Mouse (Mus musculus) spleen, adult 2 months (tissue): ENCODE results near the gene C1ql2.

Experiments used
- CTCF ChIP-seq: fragments of 200-500 bp; IDR thresholded peaks from 2 replicates; pipeline ENCODE4 v1.5.1; 2011; ENCODE audit warnings: mild to moderate bottlenecking, inconsistent platforms; ENCODE audit not compliant: insufficient read depth, insufficient read length, insufficient replicate concordance; ENCODE audit errors: extremely low read depth
- POLR2A ChIP-seq: fragments of 200-500 bp; IDR thresholded peaks from 2 replicates; pipeline ENCODE4 v1.6.1; 2011; ENCODE audit warnings: low read depth, low read length, inconsistent platforms

DNA sequence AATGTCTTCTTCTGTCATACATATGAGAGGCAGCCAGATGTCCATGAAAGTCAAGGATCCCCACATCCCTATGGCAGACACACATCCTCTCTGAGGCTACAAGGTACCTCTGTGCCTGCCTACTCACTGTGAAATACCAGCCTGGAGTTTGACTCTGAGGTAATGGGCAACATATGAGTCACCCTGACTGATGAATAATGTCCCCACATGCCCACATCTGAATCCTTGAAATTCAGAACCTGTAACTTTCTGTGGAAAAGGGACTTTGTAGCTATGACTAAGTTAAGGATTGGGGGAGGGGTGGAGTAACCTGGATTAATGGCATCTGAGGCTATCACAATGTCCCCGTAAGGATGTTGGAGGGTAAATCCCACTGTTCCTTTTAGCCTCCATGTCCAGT is 23.3 kb downstream of the C1ql2 start:
- TF ChIP-seq CTCF: no peak
- TF ChIP-seq POLR2A: no peak
